Mouse (Mus musculus): ENCODE results near the gene Gemin4. TPM values are rescaled to one million over a fixed set of nuclear protein-coding genes. Genes with fewer than 3 reads are reported as not detected.

Gemin4 gene
- polyA plus RNA-seq (2012; rRNA removed) = 12.0 and 12.5 TPM in 2 replicates

DNA sequence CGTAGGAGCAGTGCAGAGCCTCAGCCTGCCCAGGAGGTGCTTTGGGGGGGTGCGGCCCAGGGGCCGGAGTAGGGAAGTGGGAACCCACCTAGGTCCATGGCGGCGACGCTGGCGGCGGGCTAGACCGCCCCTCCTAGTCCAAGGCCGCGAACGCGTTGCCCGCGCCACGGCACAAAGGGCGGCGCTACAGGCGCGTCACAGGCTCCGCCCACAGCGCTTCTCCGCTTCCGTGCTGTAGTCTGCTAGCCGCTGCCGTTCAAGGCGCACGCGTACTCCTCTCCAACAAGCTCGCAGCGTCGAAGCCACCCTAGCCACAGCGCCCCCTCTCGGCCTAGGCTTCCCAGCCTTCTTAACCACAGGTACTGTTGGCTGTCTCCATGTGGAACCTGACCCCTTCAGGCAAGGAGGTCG lies at the start of gene Gemin4, which contains the start of gene Dbil5:
TSS of gene Gemin4 (minus strand) at position 275 of the 411 bp plus-strand sequence.
TSS of gene Dbil5 (plus strand) at position 219 of the 411 bp plus-strand sequence.
- TF ChIP-seq CTCF (IDR thresholded peaks at IDR 0.05; ENCODE audit: borderline replicate concordance, extremely low read depth, insufficient read depth, insufficient read length) (peak; percentile 98), POLR2A (IDR thresholded peaks at IDR 0.05; ENCODE audit: borderline replicate concordance, extremely low read depth, insufficient read depth, insufficient read length, poor library complexity, severe bottlenecking) (peak; percentile 92)
- DNase-seq (ENCODE audit: low read depth) = peak; percentile 99

DNA sequence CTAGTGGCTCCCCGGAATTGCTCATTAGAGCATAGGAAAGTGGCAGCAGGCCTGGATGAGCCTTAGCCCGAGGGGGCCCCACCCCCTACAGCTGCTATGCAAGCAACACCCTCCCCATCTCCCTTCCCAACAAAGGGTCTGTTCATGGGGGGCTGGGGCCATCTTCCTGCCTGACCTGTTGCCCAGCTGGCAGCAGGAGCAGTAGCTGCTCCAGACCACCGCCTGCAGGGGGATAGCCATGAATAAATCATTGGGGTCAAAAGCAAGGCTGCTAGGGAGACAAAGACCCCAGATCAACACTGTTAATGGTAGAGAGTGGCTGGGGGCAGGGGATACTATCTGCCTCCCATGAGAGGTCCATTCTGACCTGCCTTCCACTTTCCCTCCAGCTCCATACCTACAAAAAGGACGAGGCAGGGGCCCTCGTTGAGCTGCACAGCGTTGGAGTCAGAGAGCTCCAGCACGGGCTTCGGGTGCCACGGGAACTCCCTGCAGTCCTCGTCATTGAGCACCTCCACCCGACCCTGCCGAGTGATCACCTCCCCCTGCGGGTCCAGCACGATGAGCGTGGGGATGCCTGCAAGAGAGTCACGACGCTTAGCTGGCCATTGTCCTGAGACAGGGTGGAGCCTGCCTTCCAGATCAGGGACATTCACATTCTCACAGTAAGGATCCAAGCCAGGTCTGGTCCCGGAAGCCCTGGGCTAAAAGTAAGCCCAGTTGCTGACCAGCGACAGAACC lies 45.3 kb upstream of the Gemin4 start:
- TF ChIP-seq POLR2A (IDR thresholded peaks at IDR 0.05; ENCODE audit: borderline replicate concordance, extremely low read depth, insufficient read depth, insufficient read length, poor library complexity, severe bottlenecking) = no peak
- no peak for TF ChIP-seq CTCF (IDR thresholded peaks at IDR 0.05; ENCODE audit: borderline replicate concordance, extremely low read depth, insufficient read depth, insufficient read length)
- DNase-seq (ENCODE audit: low read depth) = peak; percentile 64

DNA sequence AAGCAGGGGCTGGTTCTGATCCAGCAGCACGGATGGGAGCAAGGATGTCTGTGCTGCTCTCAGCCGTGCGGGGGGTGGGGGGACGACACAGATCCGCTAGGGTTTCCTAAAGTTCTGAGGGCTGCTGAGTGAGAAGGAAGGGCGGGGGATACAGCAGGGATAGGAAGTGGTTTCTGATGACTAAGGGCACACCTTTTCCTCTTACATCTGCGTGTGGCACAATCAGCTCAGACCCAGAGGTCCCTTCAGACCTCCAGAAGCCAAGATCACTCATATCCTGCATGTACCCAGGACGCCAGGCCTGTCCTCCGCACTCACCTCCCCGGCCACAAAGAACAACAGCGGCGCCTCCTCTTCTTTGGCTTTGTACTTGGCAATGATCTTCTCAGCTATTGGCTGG lies 43.8 kb upstream of the Gemin4 start:
- DNase-seq (ENCODE audit: low read depth) = no peak
- no peak for TF ChIP-seq CTCF (IDR thresholded peaks at IDR 0.05; ENCODE audit: borderline replicate concordance, extremely low read depth, insufficient read depth, insufficient read length)
- TF ChIP-seq POLR2A (IDR thresholded peaks at IDR 0.05; ENCODE audit: borderline replicate concordance, extremely low read depth, insufficient read depth, insufficient read length, poor library complexity, severe bottlenecking) = no peak

DNA sequence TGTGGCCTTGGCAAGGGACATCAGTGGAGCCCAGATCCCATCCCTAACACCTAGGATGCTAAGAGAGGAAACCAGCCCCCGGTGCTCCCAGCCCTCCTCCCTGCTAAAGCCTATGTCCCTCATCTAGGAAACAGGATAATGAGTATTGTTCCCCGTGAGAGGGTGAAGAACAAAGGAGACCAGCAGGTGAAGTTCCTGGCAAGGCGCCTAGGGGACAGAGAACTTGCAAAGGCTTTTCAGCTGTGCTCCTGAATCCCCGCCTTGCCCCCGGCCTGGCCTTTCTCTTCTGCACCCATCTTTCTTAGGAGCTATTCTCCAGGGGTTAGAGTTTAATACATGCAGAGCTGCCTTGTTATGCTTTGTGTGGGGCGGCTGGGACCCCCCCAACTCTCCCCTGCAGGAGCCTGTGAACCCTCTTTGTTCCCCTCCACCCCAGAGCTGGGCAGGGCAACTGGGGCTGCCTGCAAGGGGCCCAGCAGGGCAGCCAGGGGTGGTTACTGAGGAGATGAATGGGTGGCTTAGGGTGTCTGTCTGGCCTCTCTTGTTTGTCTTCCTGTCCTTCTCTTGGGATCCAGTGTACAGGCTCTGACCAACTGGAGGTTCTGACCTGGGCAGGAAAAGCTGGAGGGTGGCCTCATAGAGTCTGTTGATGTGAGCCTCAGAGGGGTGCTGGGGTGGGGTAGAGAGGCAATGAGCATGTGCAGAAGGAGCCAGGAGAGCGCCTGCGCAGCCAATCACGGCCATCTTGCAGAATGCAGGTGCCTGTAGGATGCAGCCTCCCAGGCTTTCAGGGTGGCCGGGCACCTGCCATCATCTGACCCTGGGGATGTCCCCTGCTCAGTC lies 43.0 kb upstream of the Gemin4 start:
- peak; percentile 43 for DNase-seq (ENCODE audit: low read depth)
- TF ChIP-seq CTCF (IDR thresholded peaks at IDR 0.05; ENCODE audit: borderline replicate concordance, extremely low read depth, insufficient read depth, insufficient read length) (no peak), POLR2A (IDR thresholded peaks at IDR 0.05; ENCODE audit: borderline replicate concordance, extremely low read depth, insufficient read depth, insufficient read length, poor library complexity, severe bottlenecking) (no peak)

DNA sequence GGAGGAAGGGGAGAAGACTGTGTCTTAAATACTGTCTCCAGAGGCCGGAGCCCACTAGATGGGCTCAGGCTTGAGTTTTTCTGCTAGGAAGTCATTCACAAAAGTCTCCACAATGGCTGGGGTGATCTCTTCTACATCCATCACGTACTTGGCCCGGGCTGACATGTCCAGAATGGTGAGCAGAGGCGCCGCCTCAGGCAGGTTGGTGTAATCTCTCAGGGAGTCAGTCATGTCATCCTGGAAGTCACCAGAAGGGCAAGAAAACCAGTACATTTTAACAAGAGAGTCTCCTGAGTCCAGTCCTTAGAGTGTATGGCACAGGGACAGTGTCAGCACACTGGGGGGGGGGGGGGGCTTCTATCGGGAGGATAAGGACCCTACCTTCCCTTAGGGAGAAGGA lies 41.0 kb upstream of the Gemin4 start:
- TF ChIP-seq CTCF (IDR thresholded peaks at IDR 0.05; ENCODE audit: borderline replicate concordance, extremely low read depth, insufficient read depth, insufficient read length) (no peak), POLR2A (IDR thresholded peaks at IDR 0.05; ENCODE audit: borderline replicate concordance, extremely low read depth, insufficient read depth, insufficient read length, poor library complexity, severe bottlenecking) (no peak)
- DNase-seq (ENCODE audit: low read depth) = no peak

DNA sequence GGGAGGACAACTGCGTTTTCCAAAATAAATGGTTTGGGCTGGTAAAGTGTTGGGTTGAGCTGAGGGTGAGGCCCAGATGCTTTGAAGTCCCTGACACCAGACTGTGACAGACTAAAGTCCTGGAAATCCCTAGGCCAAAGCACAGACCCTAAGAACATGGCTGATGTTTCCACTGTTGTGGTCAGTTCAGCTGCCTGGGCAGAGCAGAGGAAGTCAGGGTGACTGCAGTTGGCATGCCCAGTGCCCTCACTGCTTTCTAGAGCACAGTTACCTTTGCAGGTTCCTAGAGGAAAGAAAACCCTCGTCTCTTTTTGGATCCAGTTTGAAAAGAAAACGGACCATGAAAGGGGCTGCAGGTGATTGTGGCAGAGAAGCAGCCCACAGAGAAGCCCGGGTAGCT lies 39.9 kb upstream of the Gemin4 start:
- TF ChIP-seq CTCF (IDR thresholded peaks at IDR 0.05; ENCODE audit: borderline replicate concordance, extremely low read depth, insufficient read depth, insufficient read length) = no peak
- no peak for TF ChIP-seq POLR2A (IDR thresholded peaks at IDR 0.05; ENCODE audit: borderline replicate concordance, extremely low read depth, insufficient read depth, insufficient read length, poor library complexity, severe bottlenecking)

DNA sequence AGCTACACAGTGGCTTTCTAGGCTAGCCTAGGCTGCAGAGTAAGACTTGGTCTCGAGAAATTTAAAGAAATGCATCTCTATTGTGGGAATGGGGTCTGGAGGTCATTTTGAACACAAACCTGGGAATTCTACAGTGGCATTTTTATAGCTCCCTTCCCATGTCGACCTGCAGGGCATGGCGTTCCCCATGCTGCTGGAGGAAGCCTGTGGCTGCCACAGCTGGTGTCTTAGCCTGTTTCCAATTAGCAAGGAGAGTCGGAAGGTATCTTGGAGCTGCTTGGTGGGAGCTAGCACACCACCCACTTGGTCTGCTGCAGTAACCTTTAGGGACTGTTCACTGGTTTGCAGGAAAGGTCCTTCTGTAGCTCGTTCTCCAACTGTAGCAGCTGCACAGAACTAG lies 38.7 kb upstream of the Gemin4 start:
- TF ChIP-seq CTCF (IDR thresholded peaks at IDR 0.05; ENCODE audit: borderline replicate concordance, extremely low read depth, insufficient read depth, insufficient read length) (no peak), POLR2A (IDR thresholded peaks at IDR 0.05; ENCODE audit: borderline replicate concordance, extremely low read depth, insufficient read depth, insufficient read length, poor library complexity, severe bottlenecking) (no peak)
- peak; percentile 10 for DNase-seq (ENCODE audit: low read depth)

More for the DNA sequence above, 39.9 kb upstream of the Gemin4 start:
- DNase-seq (ENCODE audit: low read depth) = no peak

DNA sequence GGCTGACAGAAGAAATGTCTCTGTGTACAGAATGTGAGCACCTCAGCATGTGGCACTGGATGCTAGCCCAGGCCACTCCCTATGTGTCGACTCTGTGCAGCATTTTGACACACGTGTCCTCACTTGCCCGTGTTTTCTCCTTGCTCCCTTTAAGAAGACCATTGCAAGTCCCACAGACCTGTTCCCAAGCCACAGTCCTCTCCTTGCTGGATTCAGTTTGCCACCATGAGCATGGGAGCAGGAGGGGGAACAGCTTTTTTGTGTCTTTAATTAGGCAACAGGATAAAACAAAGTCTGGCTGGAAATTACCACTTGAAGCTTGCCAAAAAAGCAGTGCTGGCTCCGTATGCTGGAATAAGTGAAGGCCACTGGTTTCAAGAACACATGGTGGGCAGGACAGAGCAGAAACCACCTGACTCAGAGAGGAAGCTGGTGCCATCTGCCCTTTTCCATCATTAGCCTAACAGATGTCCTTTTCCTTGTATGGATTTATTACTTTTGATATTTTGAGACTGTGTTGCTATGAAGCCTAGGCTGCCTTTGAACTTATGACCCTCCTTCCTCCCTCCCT lies 38.1 kb upstream of the Gemin4 start:
- no peak for TF ChIP-seq CTCF (IDR thresholded peaks at IDR 0.05; ENCODE audit: borderline replicate concordance, extremely low read depth, insufficient read depth, insufficient read length)
- TF ChIP-seq POLR2A (IDR thresholded peaks at IDR 0.05; ENCODE audit: borderline replicate concordance, extremely low read depth, insufficient read depth, insufficient read length, poor library complexity, severe bottlenecking) = no peak
- DNase-seq (ENCODE audit: low read depth) = peak; percentile 85

DNA sequence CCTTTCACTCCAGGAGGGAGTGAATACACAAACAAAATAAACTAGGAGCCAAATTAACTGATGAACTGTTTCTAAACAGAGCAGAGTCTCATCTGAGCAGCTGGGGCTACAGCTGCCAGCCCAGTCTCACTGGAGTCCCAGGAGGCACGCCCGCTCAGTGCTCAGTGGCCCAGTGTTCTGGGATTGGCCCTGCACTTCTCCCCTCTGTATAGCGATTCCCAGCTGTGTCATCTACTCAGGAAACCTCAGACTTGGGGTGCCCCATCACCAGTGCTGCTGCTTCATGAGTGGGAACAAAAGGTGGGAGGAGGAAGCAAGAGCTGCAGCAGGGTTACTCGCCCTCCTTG lies 36.4 kb upstream of the Gemin4 start:
- DNase-seq (ENCODE audit: low read depth) = no peak
- TF ChIP-seq CTCF (IDR thresholded peaks at IDR 0.05; ENCODE audit: borderline replicate concordance, extremely low read depth, insufficient read depth, insufficient read length) (no peak), POLR2A (IDR thresholded peaks at IDR 0.05; ENCODE audit: borderline replicate concordance, extremely low read depth, insufficient read depth, insufficient read length, poor library complexity, severe bottlenecking) (no peak)

DNA sequence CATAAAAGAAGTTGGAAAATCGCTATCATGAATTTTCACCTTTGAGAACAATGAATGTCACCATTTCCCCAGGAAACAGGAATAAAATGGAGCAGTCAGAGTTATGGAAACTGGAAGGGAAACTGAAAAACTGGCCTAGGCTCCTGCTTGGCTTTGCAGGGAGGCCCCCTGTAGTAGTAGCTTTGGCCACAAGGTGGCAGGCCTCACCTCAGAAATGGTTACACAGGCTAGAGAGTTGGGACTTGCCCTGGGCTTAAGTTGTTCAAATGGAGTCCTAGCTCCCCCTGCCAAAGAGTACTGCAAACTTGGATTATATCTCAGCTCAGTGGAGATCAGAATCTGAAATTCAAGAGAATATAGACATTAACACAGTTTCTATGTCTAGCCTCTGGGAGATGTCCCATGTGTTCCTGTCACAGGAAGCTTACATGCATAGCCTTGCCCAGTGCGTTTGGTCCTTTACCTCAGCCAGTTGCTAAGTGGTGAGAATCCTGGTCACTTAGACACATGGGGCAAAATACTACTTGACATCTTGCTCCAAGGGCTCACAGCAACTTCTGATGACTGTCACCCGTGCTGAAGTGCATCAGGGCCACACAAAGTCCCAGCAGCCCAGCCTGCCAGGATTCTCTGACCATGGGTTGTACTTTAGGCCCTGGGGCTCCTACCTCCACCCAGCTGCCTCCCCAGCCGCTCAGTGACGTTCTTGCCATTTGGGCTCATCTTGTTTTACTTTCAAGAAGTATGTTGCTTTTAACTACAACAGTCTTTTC lies 35.9 kb upstream of the Gemin4 start:
- TF ChIP-seq POLR2A (IDR thresholded peaks at IDR 0.05; ENCODE audit: borderline replicate concordance, extremely low read depth, insufficient read depth, insufficient read length, poor library complexity, severe bottlenecking) (no peak), CTCF (IDR thresholded peaks at IDR 0.05; ENCODE audit: borderline replicate concordance, extremely low read depth, insufficient read depth, insufficient read length) (peak; percentile 95)
- DNase-seq (ENCODE audit: low read depth) = peak; percentile 91

Measured in brain, embryonic 14.5 days (tissue).